Mouse (Mus musculus) forebrain, embryonic 16.5 days (tissue): Measurements from ENCODE around the gene Ubr3. TPM values are rescaled to one million over a fixed set of nuclear protein-coding genes. Genes with fewer than 3 reads are reported as not detected.

Experiments used
- ATAC-seq: fragments of 200-750 bp; cut with Nextera tagmentation; 2 replicates; pipeline ENCODE4 v1.8.0; 2017; ENCODE audit warnings: mild to moderate bottlenecking, moderate library complexity
- H3K27ac ChIP-seq: fragments of 300-500 bp; sonication (generic); 2 replicates; pipeline ENCODE4 v1.5.1; 2014; ENCODE audit warnings: low read length, control low read depth
- H3K27me3 ChIP-seq: fragments of 300-500 bp; sonication (generic); replicated peaks from 2 replicates; pipeline ENCODE4 v1.6.1; 2014; ENCODE audit warnings: low read length; ENCODE audit not compliant: control insufficient read depth, insufficient read depth
- H3K36me3 ChIP-seq: fragments of 300-500 bp; sonication (generic); 2 replicates; pipeline ENCODE4 v1.6.1; 2014; ENCODE audit not compliant: control insufficient read depth, insufficient read depth
- H3K4me1 ChIP-seq: fragments of 300-500 bp; sonication (generic); replicated peaks from 2 replicates; pipeline ENCODE4 v1.6.1; 2014; ENCODE audit warnings: low read length; ENCODE audit not compliant: control insufficient read depth, insufficient read depth
- H3K4me2 ChIP-seq: fragments of 300-500 bp; sonication (generic); 2 replicates; pipeline ENCODE4 v1.6.1; 2014; ENCODE audit warnings: mild to moderate bottlenecking, low read length, control low read depth
- H3K4me3 ChIP-seq: fragments of 300-500 bp; sonication (generic); replicated peaks from 2 replicates; pipeline ENCODE4 v1.5.1; 2014; ENCODE audit warnings: mild to moderate bottlenecking, low read length, control low read depth
- H3K9ac ChIP-seq: fragments of 300-500 bp; sonication (generic); replicated peaks from 2 replicates; pipeline ENCODE4 v1.6.1; 2014; ENCODE audit warnings: low read depth, low read length, control low read depth
- H3K9me3 ChIP-seq: fragments of 300-500 bp; sonication (generic); 2 replicates; pipeline ENCODE4 v1.6.1; 2016; ENCODE audit warnings: low read length; ENCODE audit not compliant: control insufficient read depth
- WGBS: fragments of 180-500 bp; shearing (Covaris S2); extraction: QIAGEN DNeasy Blood & Tissue Kit; methylation state at CpG from one replicate; pipeline ENCODE4 v1.1.7; 2014; 5-methylcytosine and 5-hydroxymethylcytosine counted together
- polyA plus RNA-seq: library from polyadenylated mRNA; unstranded; fragments of >200 nt; fragmentation: Nextera tagmentation; extraction: Ambion mirVana; gene quantifications from 2 replicates; pipeline ENCODE4 v1.2.1, GENCODE M21; 2015

The Ubr3 gene
- polyA plus RNA-seq, 1 experiment from 2014 or later = 18.2 TPM

GRCm38 (mm10) chr2:70065729-70066300, 168.8 kb downstream of the Ubr3 start:
- no peaks in the 10 kb centered on the region for H3K9me3 ChIP-seq
- no peak for ATAC-seq

GRCm38 (mm10) chr2:70066338-70067022, 169.4 kb downstream of the Ubr3 start:
- H3K4me2 ChIP-seq = no peak overlapping the region
- no peaks in the 10 kb centered on the region for H3K9me3 ChIP-seq
- no peak for ATAC-seq
- H3K4me1 ChIP-seq = 0 out of 2 replicates have a peak, but pooled peaks cover 3% of the 10 kb centered on the region
- no peaks in the 10 kb centered on the region for H3K27me3 ChIP-seq
- no peak overlapping the region for H3K4me3 ChIP-seq
- H3K36me3 ChIP-seq = no peaks in the 10 kb centered on the region
- WGBS = 36% methylated on average over 6 of the region's 6 CpGs
- no peak overlapping the region for H3K9ac ChIP-seq
- H3K27ac ChIP-seq = no peak overlapping the region

More at GRCm38 (mm10) chr2:70065729-70066300, 168.8 kb downstream of the Ubr3 start:
- Histone ChIP-seq H3K27me3 (no peaks in the 10 kb centered on the region), H3K4me1 (peaks cover 7% of the 10 kb centered on the region; the same call in 1 of the 2 replicates), H3K36me3 (no peaks in the 10 kb centered on the region), H3K27ac (no peak overlapping the region), H3K9ac (no peak overlapping the region), H3K4me3 (no peak overlapping the region), H3K4me2 (no peak overlapping the region)
- 22% methylated on average over 7 of the region's 7 CpGs for WGBS

- 0 out of 2 replicates have a peak, but pooled peaks cover 3% of the 10 kb centered on the region for H3K4me1 ChIP-seq
- H3K27ac ChIP-seq = no peak overlapping the region
- WGBS = 90% methylated on average over 5 of the region's 5 CpGs
- H3K9me3 ChIP-seq = no peaks in the 10 kb centered on the region
- ATAC-seq = no peak
- no peak overlapping the region for H3K4me2 ChIP-seq
- H3K27me3 ChIP-seq = no peaks in the 10 kb centered on the region
- no peak overlapping the region for H3K9ac ChIP-seq
- no peaks in the 10 kb centered on the region for H3K36me3 ChIP-seq
- H3K4me3 ChIP-seq = no peak overlapping the region
Observed at GRCm38 (mm10) chr2:70069861-70070260, 172.8 kb downstream of the Ubr3 start.

Other genes with a start within 250 kb of the Ubr3 start
- gene Klhl41, start 227.1 kb upstream of the Ubr3 start, polyA plus RNA-seq = 0.12 TPM in 1 of 2 replicates, not detected in the other
- gene Fastkd1, start 183.7 kb upstream of the Ubr3 start, polyA plus RNA-seq = 16.7 and 18.5 TPM in 2 replicates
- gene Ppig, start 174.7 kb upstream of the Ubr3 start, polyA plus RNA-seq = 127 TPM in 2 replicates
- gene Ccdc173, start 107.7 kb upstream of the Ubr3 start, polyA plus RNA-seq = 1.9 and 2.5 TPM in 2 replicates
- gene Phospho2, start 107.6 kb upstream of the Ubr3 start, polyA plus RNA-seq = 35.7 and 40.5 TPM in 2 replicates
- gene Klhl23, start 75.3 kb upstream of the Ubr3 start, polyA plus RNA-seq = 71.7 and 81.2 TPM in 2 replicates
- 265 and 292 TPM in 2 replicates for gene Ssb, start 35.7 kb upstream of the Ubr3 start, polyA plus RNA-seq
- 25.2 and 27.7 TPM in 2 replicates for gene Mettl5, start 11.6 kb upstream of the Ubr3 start, polyA plus RNA-seq
- 0.20 and 0.34 TPM in 2 replicates for gene Myo3b, start 141.9 kb downstream of the Ubr3 start, polyA plus RNA-seq